Mouse (Mus musculus): Measurements from ENCODE around the gene Twf2. TPM values are rescaled to one million over a fixed set of nuclear protein-coding genes. Genes with fewer than 3 reads are reported as not detected.
A peak's percentile ranks its signal among the peaks of the same experiment; 100 is the strongest.

Gene Twf2
- polyA plus RNA-seq, 1 experiment from 2014 or later = 56.6 TPM

GRCm38 (mm10) chr9:106215341-106216125 is 12.6 kb downstream of the Twf2 start:
- peaks cover 7% of the 10 kb centered on the region; the same call in 1 of the 2 replicates for H3K4me1 ChIP-seq (replicated peaks; ENCODE audit: control insufficient read depth, insufficient read depth, low read length)
- no peaks in the 10 kb centered on the region for H3K9me3 ChIP-seq (ENCODE audit: control insufficient read depth, low read length)
- no peak overlapping the region for H3K4me2 ChIP-seq (ENCODE audit: low read length)
- H3K9ac ChIP-seq (replicated peaks; ENCODE audit: low read depth, low read length) = no peak overlapping the region
- H3K27me3 ChIP-seq (replicated peaks; ENCODE audit: control insufficient read depth, insufficient read depth, low read length) = no peaks in the 10 kb centered on the region
- no peak for ATAC-seq
- H3K27ac ChIP-seq (ENCODE audit: low read length) = no peak overlapping the region
- no peak overlapping the region for H3K4me3 ChIP-seq (replicated peaks; ENCODE audit: low read length)
- H3K36me3 ChIP-seq (ENCODE audit: control insufficient read depth, insufficient read depth) = peaks cover 17% of the 10 kb centered on the region
- 83% methylated on average over 6 of the region's 6 CpGs for WGBS

- no peak overlapping the region for H3K9ac ChIP-seq (replicated peaks; ENCODE audit: low read depth, low read length)
- peaks cover 17% of the 10 kb centered on the region for H3K36me3 ChIP-seq (ENCODE audit: control insufficient read depth, insufficient read depth)
- no peak for ATAC-seq
- no peaks in the 10 kb centered on the region for H3K9me3 ChIP-seq (ENCODE audit: control insufficient read depth, low read length)
- H3K27ac ChIP-seq (ENCODE audit: low read length) = no peak overlapping the region
- H3K4me1 ChIP-seq (replicated peaks; ENCODE audit: control insufficient read depth, insufficient read depth, low read length) = no peaks in the 10 kb centered on the region
- WGBS = 83% methylated on average over 7 of the region's 7 CpGs
- H3K27me3 ChIP-seq (replicated peaks; ENCODE audit: control insufficient read depth, insufficient read depth, low read length) = no peaks in the 10 kb centered on the region
- H3K4me2 ChIP-seq (ENCODE audit: low read length) = no peak overlapping the region
- no peak overlapping the region for H3K4me3 ChIP-seq (replicated peaks; ENCODE audit: low read length)
These were observed 14.1 kb downstream of the Twf2 start for GRCm38 (mm10) chr9:106216971-106217370.

DNA sequence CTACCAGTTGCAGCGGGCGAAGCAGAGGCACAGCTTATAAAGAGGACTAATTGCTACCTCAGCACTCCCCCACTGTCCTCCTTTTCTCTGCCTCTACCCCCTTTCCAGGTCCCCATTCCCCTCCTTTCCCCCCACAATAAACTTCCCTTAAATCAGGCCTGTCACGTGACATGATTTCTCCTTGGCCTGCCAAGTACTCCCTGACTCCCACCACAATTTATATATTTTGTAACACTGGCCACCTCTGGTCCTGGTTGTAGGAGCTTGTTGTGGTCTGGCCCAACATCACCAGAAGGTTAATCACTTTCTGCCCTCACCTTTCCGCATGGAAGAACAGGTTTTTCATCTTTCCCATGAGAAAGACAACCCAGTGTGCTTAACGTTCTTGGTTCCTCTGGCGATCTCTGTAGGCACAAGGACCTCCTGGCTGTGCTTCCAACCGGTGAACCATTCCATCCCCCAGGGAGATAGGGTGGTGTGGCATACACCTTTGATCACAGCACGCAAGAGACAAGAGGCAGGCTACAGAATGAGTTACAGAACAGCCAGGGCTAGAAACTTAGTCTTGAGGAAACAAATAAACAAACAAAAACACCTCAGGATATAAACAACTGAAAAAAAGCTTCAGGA is 18.1 kb downstream of the Twf2 start:
- Histone ChIP-seq H3K27ac (ENCODE audit: low read length) (no peak overlapping the region), H3K4me2 (ENCODE audit: low read length) (no peak overlapping the region), H3K4me1 (replicated peaks; ENCODE audit: control insufficient read depth, insufficient read depth, low read length) (peaks cover 2% of the 10 kb centered on the region), H3K27me3 (replicated peaks; ENCODE audit: control insufficient read depth, insufficient read depth, low read length) (peaks cover 4% of the 10 kb centered on the region; the same call in 1 of the 2 replicates), H3K36me3 (ENCODE audit: control insufficient read depth, insufficient read depth) (no peaks in the 10 kb centered on the region), H3K9me3 (ENCODE audit: control insufficient read depth, low read length) (no peaks in the 10 kb centered on the region), H3K4me3 (replicated peaks; ENCODE audit: low read length) (no peak overlapping the region), H3K9ac (replicated peaks; ENCODE audit: low read depth, low read length) (no peak overlapping the region)
- WGBS = 80% methylated on average over 8 of the region's 8 CpGs
- no peak for ATAC-seq

DNA sequence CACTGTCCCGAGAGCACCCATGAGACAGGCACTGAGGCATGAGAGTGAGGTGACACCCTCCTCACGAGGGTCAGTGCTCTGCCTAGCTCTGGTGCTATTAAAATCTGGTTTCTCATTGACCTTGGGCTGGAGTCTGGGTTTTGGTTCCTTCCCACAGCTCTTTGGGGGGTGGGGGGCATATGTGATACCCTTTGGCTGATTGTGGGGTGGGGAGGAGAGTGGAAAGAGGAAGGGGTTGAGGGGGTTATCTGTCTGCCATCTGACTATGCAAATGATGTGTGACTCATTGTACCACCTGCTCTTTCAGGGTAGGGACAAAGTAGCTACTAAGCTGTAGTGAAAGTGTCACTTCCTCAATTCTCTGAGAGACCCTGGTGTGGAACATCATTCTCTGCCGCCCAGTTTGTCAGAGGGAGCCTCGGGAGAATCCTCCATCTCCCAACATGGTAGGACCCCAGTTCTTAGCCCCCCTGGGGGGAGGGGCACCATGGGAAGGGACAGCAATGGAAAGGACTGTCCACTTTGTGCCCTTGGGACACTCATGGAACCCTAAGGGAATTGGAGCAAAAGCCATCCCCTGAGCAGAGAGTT is 19.4 kb downstream of the Twf2 start, which contains the start of gene Tlr9:
TSS of gene Tlr9 (plus strand) at position 338 of the 591 bp plus-strand sequence.
- Histone ChIP-seq H3K27ac (ENCODE audit: low read length) (no peak within 1 kb of the TSS), H3K9ac (replicated peaks; ENCODE audit: low read depth, low read length) (no peak within 1 kb of the TSS), H3K4me2 (ENCODE audit: low read length) (no peak within 1 kb of the TSS), H3K9me3 (ENCODE audit: control insufficient read depth, low read length) (no peaks in the 10 kb centered on the region), H3K27me3 (replicated peaks; ENCODE audit: control insufficient read depth, insufficient read depth, low read length) (peaks cover 6% of the 10 kb centered on the region; the same call in 1 of the 2 replicates), H3K36me3 (ENCODE audit: control insufficient read depth, insufficient read depth) (no peaks in the 10 kb centered on the region), H3K4me3 (replicated peaks; ENCODE audit: low read length) (no peak within 1 kb of the TSS), H3K4me1 (replicated peaks; ENCODE audit: control insufficient read depth, insufficient read depth, low read length) (peaks cover 8% of the 10 kb centered on the region)
- no peak for ATAC-seq
- WGBS = 80% methylated on average over 4 of the region's 4 CpGs

DNA sequence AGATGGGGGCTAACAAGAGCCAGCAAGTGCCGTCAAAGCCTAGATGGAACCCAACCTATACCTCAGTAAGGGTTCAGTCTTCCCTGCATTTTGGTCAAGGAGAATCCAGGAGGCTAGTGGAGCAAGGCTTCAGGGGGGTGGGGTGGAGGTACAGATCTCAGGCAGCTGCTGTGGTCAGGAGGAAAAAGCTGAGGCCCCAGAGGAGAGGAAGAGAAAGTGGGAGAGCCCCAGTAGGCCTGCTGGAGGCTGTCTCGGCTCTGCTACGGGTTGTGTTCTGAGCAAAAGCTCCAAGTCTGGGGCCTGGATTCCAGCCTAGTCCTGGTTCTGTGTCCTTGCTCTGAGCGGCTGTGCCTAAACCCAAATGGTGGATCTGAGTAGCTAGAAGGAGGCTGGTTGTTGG is 20.1 kb downstream of the Twf2 start:
- H3K36me3 ChIP-seq (ENCODE audit: control insufficient read depth, insufficient read depth) = no peaks in the 10 kb centered on the region
- H3K9me3 ChIP-seq (ENCODE audit: control insufficient read depth, low read length) = no peaks in the 10 kb centered on the region
- H3K27me3 ChIP-seq (replicated peaks; ENCODE audit: control insufficient read depth, insufficient read depth, low read length) = peaks cover 6% of the 10 kb centered on the region; the same call in 1 of the 2 replicates
- H3K27ac ChIP-seq (ENCODE audit: low read length) = no peak overlapping the region
- H3K4me3 ChIP-seq (replicated peaks; ENCODE audit: low read length) = no peak overlapping the region
- WGBS = 91% methylated on average over 4 of the region's 4 CpGs
- H3K9ac ChIP-seq (replicated peaks; ENCODE audit: low read depth, low read length) = no peak overlapping the region
- ATAC-seq = no peak
- H3K4me2 ChIP-seq (ENCODE audit: low read length) = no peak overlapping the region
- H3K4me1 ChIP-seq (replicated peaks; ENCODE audit: control insufficient read depth, insufficient read depth, low read length) = peaks cover 8% of the 10 kb centered on the region

- peak overlapping the region; percentile 41 for H3K4me3 ChIP-seq (replicated peaks; ENCODE audit: low read length)
- H3K4me2 ChIP-seq (ENCODE audit: low read length) = peak overlapping the region; percentile 66
- H3K9ac ChIP-seq (replicated peaks; ENCODE audit: low read depth, low read length) = peak overlapping the region; percentile 60
- no peaks in the 10 kb centered on the region for H3K9me3 ChIP-seq (ENCODE audit: control insufficient read depth, low read length)
- no peaks in the 10 kb centered on the region for H3K36me3 ChIP-seq (ENCODE audit: control insufficient read depth, insufficient read depth)
- peaks cover 6% of the 10 kb centered on the region; the same call in 1 of the 2 replicates for H3K27me3 ChIP-seq (replicated peaks; ENCODE audit: control insufficient read depth, insufficient read depth, low read length)
- peak; percentile 23 for ATAC-seq
- H3K27ac ChIP-seq (ENCODE audit: low read length) = no peak overlapping the region
- H3K4me1 ChIP-seq (replicated peaks; ENCODE audit: control insufficient read depth, insufficient read depth, low read length) = peaks cover 8% of the 10 kb centered on the region
- 65% methylated on average over 24 of the region's 24 CpGs for WGBS
These were observed 22.7 kb downstream of the Twf2 start for GRCm38 (mm10) chr9:106225469-106226150.

DNA sequence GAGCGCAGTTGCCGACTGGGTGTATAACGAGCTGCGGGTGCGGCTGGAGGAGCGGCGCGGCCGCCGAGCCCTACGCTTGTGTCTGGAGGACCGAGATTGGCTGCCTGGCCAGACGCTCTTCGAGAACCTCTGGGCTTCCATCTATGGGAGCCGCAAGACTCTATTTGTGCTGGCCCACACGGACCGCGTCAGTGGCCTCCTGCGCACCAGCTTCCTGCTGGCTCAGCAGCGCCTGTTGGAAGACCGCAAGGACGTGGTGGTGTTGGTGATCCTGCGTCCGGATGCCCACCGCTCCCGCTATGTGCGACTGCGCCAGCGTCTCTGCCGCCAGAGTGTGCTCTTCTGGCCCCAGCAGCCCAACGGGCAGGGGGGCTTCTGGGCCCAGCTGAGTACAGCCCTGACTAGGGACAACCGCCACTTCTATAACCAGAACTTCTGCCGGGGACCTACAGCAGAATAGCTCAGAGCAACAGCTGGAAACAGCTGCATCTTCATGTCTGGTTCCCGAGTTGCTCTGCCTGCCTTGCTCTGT is 23.3 kb downstream of the Twf2 start:
- H3K4me2 ChIP-seq (ENCODE audit: low read length) = peak overlapping the region; percentile 66
- peaks cover 8% of the 10 kb centered on the region for H3K4me1 ChIP-seq (replicated peaks; ENCODE audit: control insufficient read depth, insufficient read depth, low read length)
- no peaks in the 10 kb centered on the region for H3K9me3 ChIP-seq (ENCODE audit: control insufficient read depth, low read length)
- WGBS = 6% methylated on average over 34 of the region's 34 CpGs
- peak overlapping the region; percentile 60 for H3K9ac ChIP-seq (replicated peaks; ENCODE audit: low read depth, low read length)
- peak; percentile 72 for ATAC-seq
- no peak overlapping the region for H3K27ac ChIP-seq (ENCODE audit: low read length)
- H3K36me3 ChIP-seq (ENCODE audit: control insufficient read depth, insufficient read depth) = no peaks in the 10 kb centered on the region
- H3K27me3 ChIP-seq (replicated peaks; ENCODE audit: control insufficient read depth, insufficient read depth, low read length) = peaks cover 6% of the 10 kb centered on the region; the same call in 1 of the 2 replicates
- peak overlapping the region; percentile 41 for H3K4me3 ChIP-seq (replicated peaks; ENCODE audit: low read length)

DNA sequence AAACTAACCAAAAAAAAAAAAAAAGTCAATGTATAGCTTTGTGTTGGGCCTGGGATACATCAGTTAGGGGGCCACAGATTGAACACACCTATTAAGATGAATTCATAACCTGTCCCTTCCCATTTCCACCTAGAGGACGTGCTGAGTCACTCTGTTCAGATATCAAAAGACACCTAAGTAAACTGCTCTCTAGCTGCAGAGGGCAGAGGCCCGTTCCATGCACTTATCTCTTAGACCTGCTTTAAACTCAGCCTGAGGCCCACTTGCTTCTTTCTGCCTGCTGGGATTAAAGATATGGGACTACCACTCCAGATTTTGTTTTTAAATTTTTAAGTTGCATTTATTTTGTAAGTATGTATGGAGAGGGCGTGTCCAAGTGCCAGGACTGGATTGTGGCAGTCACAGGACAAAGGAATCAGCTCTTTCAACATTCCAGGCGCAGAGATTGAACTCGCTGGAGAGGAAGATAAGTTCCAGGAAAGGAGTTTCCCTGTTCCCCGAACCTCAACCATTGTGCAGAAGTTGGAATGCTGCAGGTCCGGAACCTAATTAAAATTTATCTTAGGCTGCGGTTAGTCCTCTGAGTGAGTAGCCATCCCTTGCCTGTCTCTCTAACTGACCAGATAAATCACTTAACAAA is 25.0 kb downstream of the Twf2 start:
- Histone ChIP-seq H3K4me2 (ENCODE audit: low read length) (no peak overlapping the region), H3K27ac (ENCODE audit: low read length) (no peak overlapping the region), H3K36me3 (ENCODE audit: control insufficient read depth, insufficient read depth) (no peaks in the 10 kb centered on the region), H3K4me1 (replicated peaks; ENCODE audit: control insufficient read depth, insufficient read depth, low read length) (peaks cover 8% of the 10 kb centered on the region), H3K27me3 (replicated peaks; ENCODE audit: control insufficient read depth, insufficient read depth, low read length) (peaks cover 6% of the 10 kb centered on the region; the same call in 1 of the 2 replicates), H3K9me3 (ENCODE audit: control insufficient read depth, low read length) (no peaks in the 10 kb centered on the region), H3K9ac (replicated peaks; ENCODE audit: low read depth, low read length) (no peak overlapping the region), H3K4me3 (replicated peaks; ENCODE audit: low read length) (no peak overlapping the region)
- no peak for ATAC-seq
- WGBS = 58% methylated on average over 8 of the region's 8 CpGs

All from forebrain, embryonic 16.5 days (tissue).